Mouse (Mus musculus): ENCODE data around the gene Mad1l1.

- TF ChIP-seq CTCF (IDR thresholded peaks at IDR 0.05; ENCODE audit: insufficient read depth, low read depth, low read length) (no peak), POLR2A (IDR thresholded peaks at IDR 0.05; ENCODE audit: insufficient read depth, low read depth, low read length) (no peak)
These were observed 82.5 kb downstream of the Mad1l1 start for GRCm38 (mm10) chr5:140238880-140239279.
